Mouse (Mus musculus): Measurements from ENCODE around the gene March10.
A peak's percentile ranks its signal among the peaks of the same experiment; 100 is the strongest.

The March10 gene

DNA sequence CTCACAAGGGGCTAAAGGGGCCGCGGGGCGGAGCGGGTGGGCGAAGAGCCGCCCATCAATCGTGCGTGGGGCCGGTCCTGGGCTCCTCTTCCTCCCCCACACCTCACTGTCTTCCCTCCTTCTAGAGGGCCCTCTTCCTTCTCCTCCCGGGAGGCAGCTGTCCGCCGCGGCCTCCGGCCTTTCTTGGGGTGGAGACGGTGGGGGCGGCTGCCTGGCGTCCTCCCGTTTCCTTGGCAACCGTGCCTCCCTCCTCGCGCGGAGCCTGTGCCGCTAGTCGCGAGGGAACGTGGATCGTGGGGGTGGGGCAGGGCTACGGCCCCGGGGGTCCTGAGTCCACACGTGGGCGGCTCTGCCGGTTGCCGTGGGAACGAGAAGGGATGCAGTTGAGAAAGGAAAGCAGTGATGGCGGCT, at the start of gene March10:
Gene March10 (minus strand): TSS at position 239 of the 411 bp plus-strand sequence.
- DNase-seq (ENCODE audit: low spot score) = peak; percentile 72

GRCm38 (mm10) chr11:105506322-105506721, 49.8 kb upstream of the March10 start:
- no peak for DNase-seq (ENCODE audit: low spot score)

- no peak for DNase-seq (ENCODE audit: low spot score)
These were observed 48.5 kb upstream of the March10 start for GRCm38 (mm10) chr11:105505038-105505437.

DNA sequence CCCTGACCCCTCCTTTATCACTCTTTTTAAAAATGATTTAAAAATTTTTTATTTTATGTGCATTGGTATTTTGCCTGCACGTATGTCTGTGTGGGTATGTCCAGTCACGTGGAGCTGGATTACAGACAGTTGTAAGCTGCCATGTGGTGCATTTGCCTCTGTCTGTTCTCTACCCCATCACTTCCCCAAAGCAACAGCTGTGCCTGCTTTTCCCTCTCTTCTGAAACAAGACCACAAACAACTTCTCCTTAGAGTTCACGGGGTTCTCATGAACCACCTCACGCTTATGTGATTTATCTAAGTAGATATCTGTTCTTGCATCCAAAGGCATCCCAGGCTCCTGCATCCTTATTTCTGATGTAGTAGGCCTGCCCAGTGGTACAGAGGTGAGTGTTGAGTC, 45.8 kb upstream of the March10 start:
- no peak for DNase-seq (ENCODE audit: low spot score)

- DNase-seq (ENCODE audit: low spot score) = no peak
These were observed 41.0 kb upstream of the March10 start for GRCm38 (mm10) chr11:105497505-105497904.

GRCm38 (mm10) chr11:105496665-105497064, 40.1 kb upstream of the March10 start:
- no peak for DNase-seq (ENCODE audit: low spot score)

- DNase-seq (ENCODE audit: low spot score) = no peak
These were observed 39.2 kb upstream of the March10 start for GRCm38 (mm10) chr11:105495591-105496270.

GRCm38 (mm10) chr11:105494786-105495369, 38.3 kb upstream of the March10 start:
- DNase-seq (ENCODE audit: low spot score) = no peak

- DNase-seq (ENCODE audit: low spot score) = no peak
These were observed 35.9 kb upstream of the March10 start for GRCm38 (mm10) chr11:105492392-105492791.

GRCm38 (mm10) chr11:105490971-105491370, 34.4 kb upstream of the March10 start:
- no peak for DNase-seq (ENCODE audit: low spot score)

GRCm38 (mm10) chr11:105485412-105485811, 28.9 kb upstream of the March10 start:
- DNase-seq (ENCODE audit: low spot score) = no peak

- DNase-seq (ENCODE audit: low spot score) = no peak
These were observed 28.5 kb upstream of the March10 start for GRCm38 (mm10) chr11:105484993-105485392.

DNA sequence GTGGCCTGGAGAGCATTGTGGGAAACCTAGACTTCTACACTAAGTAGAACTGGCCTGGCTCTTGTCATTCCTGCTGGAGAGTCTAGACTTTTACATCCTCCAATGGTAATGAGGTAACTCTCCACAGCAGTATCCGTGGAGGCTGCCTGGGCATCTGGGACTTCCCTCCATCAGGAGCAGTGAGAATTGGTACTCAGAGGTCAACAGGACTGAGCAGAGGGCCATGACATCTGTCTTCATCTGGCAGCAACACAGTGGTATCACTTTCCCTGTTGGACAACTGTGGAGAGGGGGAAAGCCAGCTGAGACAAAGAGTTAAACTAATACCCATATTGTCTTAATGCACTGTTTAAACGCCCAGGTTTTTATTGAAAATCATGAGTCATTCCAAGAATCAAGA, 26.2 kb upstream of the March10 start:
- no peak for DNase-seq (ENCODE audit: low spot score)

- no peak for DNase-seq (ENCODE audit: low spot score)
These were observed 18.2 kb upstream of the March10 start for GRCm38 (mm10) chr11:105474746-105475145.

GRCm38 (mm10) chr11:105474352-105474736, 17.8 kb upstream of the March10 start:
- no peak for DNase-seq (ENCODE audit: low spot score)

DNA sequence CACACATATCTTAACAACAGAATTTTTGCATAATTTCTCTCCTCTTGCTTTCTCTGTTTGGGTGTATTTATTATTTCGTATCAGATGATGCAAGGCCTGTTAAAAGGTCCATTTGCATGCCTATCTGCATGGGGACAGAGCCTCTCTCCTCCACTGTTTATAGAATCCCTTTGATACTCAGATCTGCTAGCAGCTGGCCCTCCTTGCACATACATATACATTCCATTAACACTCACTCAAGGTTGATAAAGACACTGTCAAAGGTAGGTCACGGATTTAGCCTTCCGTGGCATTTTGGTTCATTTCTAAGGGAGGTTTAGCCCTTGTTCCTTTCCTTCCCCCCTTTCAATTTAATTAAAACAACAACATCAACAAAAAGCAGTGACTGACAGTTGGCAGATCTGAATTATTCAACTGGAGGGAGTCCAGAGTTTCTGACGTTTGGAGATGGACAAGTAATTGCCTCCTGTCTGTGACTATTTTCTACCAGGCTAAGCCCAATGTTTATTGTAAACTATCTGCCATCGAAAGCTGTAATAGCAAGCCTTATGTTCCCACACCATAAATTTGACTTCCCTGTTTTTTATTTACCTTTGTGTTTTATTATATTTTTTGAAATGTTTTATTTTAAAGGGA, 17.3 kb upstream of the March10 start:
- no peak for DNase-seq (ENCODE audit: low spot score)

DNA sequence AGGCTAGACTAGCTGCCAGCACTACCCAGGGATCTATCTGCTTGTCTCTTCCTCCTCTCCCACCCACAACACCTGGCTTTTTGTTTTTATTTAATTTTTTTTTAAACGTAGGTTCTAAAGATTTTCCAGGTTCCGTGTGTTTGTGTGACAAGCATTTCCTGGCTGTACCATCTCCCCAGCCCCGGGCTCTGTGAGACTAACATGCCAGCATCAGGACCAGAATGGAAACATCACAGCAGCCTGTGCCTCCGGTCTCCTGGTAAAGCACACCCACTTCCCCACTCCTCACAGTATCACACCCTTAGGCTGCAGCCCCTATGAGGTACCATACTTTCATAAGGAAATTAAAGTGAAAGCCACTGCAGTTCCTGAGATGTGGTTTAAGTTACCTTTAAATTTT, 16.1 kb upstream of the March10 start:
- DNase-seq (ENCODE audit: low spot score) = no peak

DNA sequence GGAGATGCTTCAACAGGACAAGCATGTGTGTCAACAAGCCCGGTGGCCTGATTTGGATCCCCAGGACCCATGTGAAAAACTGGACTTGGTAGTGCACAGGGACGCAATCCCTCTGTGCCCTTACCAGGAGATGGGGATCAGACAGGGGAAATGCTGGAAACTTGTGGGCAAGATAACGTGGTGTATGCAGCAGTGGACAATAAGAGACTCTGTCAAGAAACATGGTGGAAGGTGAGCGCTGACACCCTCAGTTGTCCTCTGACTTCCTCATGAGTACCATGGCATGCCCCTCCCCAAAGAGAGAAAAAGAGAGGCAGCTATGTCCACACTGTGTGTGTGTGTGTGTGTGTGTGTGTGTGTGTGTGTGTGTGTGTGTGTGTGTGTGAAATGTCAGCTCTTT, 14.4 kb upstream of the March10 start:
- no peak for DNase-seq (ENCODE audit: low spot score)

GRCm38 (mm10) chr11:105469561-105469960, 13.0 kb upstream of the March10 start:
- DNase-seq (ENCODE audit: low spot score) = no peak

DNA sequence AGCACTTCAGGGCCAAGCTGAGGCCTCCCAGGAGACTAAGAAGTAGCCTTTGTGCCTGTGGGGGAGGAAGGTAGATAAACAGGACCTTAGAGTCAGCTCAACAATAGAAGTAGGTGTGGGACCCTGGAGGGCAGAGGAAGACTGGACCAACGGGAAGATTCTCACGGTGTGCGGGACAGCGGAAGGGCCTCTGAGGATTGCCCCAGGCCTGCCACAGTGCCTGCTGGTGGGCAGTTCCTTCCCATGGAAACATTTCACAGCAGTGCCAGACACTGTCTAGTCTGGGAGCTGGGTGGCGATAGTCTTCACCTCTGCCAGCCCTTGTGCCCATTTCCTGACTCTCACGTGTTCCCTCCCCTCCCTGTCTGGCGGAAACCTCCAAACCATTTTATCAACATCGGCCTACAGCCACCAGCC, 12.6 kb upstream of the March10 start:
- peak; percentile 44 for DNase-seq (ENCODE audit: low spot score)

DNA sequence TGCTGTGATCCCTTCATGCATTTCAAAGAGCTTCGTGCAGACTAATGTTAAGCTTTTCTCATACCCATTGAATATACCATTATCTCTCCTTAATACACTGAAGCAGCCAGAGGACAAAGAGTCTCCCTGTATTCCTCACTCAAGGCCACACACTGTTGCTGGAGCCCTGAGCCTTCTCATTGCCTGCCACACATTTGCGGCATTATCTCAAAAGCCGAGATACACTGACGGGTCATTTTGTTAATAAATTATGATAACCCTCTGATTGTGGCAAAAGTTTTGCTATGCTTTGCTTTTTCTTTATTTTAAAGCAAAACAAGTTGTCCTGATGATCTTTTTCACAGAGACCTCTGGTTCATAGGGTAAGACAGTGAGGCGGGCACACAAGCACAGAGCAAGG, 11.9 kb upstream of the March10 start:
- peak; percentile 30 for DNase-seq (ENCODE audit: low spot score)

DNA sequence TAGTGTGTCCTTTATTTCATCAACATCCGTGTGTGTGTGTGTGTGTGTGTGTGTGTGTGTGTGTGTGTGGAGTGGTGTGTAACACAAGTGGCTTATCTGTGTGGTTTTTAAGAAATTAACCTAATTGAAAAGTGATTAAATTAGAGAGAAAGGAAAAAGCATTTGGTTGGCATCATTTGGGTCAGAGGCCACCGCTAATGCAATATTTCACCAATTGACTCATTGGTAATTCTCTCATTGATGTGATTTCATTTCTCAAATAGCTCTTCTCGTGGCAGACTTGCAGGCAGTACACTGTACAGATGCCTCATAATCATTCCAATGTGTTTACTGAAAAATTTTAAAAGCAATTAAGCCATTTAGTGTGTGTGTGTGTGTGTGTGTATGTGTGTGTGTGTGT, 11.3 kb upstream of the March10 start:
- DNase-seq (ENCODE audit: low spot score) = no peak

GRCm38 (mm10) chr11:105467266-105467665, 10.7 kb upstream of the March10 start:
- no peak for DNase-seq (ENCODE audit: low spot score)
